Mouse (Mus musculus): Measurements from ENCODE around the gene Galnt17. TPM values are rescaled to one million over a fixed set of nuclear protein-coding genes. Genes with fewer than 3 reads are reported as not detected.
A peak's percentile ranks its signal among the peaks of the same experiment; 100 is the strongest.

The Galnt17 gene
- total and polyA plus RNA-seq, 3 experiments: 2.0 to 4.6 (median 3.8) TPM

DNA sequence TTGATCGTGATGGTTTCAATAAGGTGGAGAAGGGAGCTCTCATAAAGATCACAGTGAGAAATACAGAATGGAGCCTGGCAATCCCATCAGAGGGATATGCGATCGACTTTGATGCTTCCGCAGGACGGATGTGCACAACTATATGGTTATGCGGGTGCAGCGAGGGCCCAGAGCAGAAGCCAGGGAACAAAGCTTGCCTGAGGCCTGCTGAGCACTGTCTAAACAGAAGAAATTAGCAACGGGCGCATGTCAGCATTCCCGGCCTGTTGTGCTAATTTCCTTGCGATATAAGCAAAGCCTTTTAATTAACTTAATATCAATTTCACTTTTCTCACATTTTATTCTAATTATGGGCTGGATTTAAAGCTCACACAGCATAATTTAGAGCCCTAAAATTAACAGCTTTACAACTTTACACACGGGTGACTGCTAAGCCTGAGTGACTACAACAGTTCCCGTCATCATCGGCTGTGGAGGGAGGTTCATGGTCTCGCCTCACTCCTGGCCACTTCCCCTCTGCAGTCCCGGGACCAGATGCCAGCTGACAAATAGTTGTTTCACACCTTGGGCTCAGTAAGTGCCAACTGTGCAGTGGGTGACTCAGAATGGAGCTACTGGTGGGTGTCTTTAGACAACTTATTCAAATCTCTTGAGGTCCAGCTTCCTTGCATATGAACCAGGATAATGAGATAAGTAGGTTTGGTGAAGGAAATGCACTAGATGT lies 14.4 kb downstream of the Galnt17 start:
- intact Hi-C loops (cut with DNase I): no loop called here
- WGBS: 85% methylated on average over 16 of the region's 16 CpGs
- H3K9ac ChIP-seq (ENCODE audit: low read depth, low read length): no peak overlapping the region
- no peaks in the 10 kb centered on the region for H3K4me1 ChIP-seq (ENCODE audit: control insufficient read depth, insufficient read depth, low read length)
- no peaks in the 10 kb centered on the region for H3K36me3 ChIP-seq (ENCODE audit: control insufficient read depth, insufficient read depth, low read length)
- no peaks in the 10 kb centered on the region for H3K27me3 ChIP-seq (ENCODE audit: control insufficient read depth, insufficient read depth, low read length)
- H3K4me3 ChIP-seq: no peak overlapping the region
- no peak for TF ChIP-seq EP300 (IDR thresholded peaks at IDR 0.05; ENCODE audit: insufficient read depth, low read depth, low read length)
- no peak for TF ChIP-seq CTCF (IDR thresholded peaks at IDR 0.05)
- TF ChIP-seq POLR2A (IDR thresholded peaks at IDR 0.05; ENCODE audit: insufficient read depth, low read depth, low read length): no peak
- no peak overlapping the region for H3K27ac ChIP-seq
- no peaks in the 10 kb centered on the region; the same call in 1 of the 2 replicates for H3K79me2 ChIP-seq (replicated peaks; ENCODE audit: control insufficient read depth, insufficient read depth, low read length)
- no peak for DNase-seq

DNA sequence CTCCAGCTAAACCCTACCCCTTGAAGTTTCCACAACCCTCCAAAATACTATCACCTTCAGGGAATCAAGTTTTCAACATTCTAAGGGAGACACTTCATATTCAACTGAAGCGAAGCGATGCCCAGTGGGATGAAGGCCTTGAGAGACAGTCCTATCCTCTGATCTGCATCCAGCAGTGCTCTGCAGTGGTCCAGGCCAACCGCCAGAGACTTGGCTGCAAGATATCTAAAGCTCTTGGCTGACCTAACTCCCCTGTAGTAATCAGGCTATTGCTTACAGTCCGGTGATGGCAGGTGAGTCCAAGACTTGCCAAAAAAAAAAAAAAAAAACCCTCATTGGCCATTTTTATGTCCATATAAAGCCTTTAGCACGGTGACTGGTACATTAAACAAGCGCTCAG lies 21.2 kb downstream of the Galnt17 start:
- no peak for TF ChIP-seq POLR2A (IDR thresholded peaks at IDR 0.05; ENCODE audit: insufficient read depth, low read depth, low read length)
- TF ChIP-seq CTCF (IDR thresholded peaks at IDR 0.05): no peak
- no peak for TF ChIP-seq EP300 (IDR thresholded peaks at IDR 0.05; ENCODE audit: insufficient read depth, low read depth, low read length)
- WGBS: 68% methylated on average over 6 of the region's 6 CpGs

DNA sequence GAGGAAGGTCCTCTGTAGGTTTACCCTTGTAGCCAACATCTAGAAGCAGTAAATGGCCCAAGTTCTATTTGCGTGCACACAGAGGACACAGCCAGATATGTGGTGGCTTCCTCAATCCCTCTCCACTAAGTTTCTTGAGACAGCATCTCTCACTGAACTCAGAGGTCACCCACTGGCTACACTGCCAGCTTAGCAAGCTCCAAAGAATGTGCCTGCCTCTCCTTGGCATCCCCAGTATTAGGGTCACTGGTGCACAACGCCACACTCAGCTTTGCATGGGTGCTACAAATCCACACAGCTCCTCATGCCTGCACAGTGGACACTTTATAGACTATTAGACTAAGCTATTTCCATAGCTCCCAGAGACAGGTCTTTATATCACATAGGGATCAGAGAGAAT lies 21.6 kb downstream of the Galnt17 start:
- Histone ChIP-seq H3K27me3 (ENCODE audit: control insufficient read depth, insufficient read depth, low read length) (no peaks in the 10 kb centered on the region), H3K9ac (ENCODE audit: low read depth, low read length) (no peak overlapping the region), H3K36me3 (ENCODE audit: control insufficient read depth, insufficient read depth, low read length) (no peaks in the 10 kb centered on the region), H3K27ac (no peak overlapping the region), H3K4me3 (no peak overlapping the region), H3K4me1 (ENCODE audit: control insufficient read depth, insufficient read depth, low read length) (no peaks in the 10 kb centered on the region), H3K79me2 (replicated peaks; ENCODE audit: control insufficient read depth, insufficient read depth, low read length) (no peaks in the 10 kb centered on the region)
- DNase-seq: no peak
- WGBS: 90% methylated on average over 2 of the region's 2 CpGs
- TF ChIP-seq CTCF (IDR thresholded peaks at IDR 0.05): no peak
- TF ChIP-seq EP300 (IDR thresholded peaks at IDR 0.05; ENCODE audit: insufficient read depth, low read depth, low read length): no peak
- TF ChIP-seq POLR2A (IDR thresholded peaks at IDR 0.05; ENCODE audit: insufficient read depth, low read depth, low read length): no peak
- intact Hi-C loops (cut with DNase I): no loop called here

More for the DNA sequence above, 21.2 kb downstream of the Galnt17 start:
- Histone ChIP-seq H3K79me2 (replicated peaks; ENCODE audit: control insufficient read depth, insufficient read depth, low read length) (no peaks in the 10 kb centered on the region; the same call in 1 of the 2 replicates), H3K4me3 (no peak overlapping the region), H3K9ac (ENCODE audit: low read depth, low read length) (no peak overlapping the region), H3K27me3 (ENCODE audit: control insufficient read depth, insufficient read depth, low read length) (no peaks in the 10 kb centered on the region), H3K4me1 (ENCODE audit: control insufficient read depth, insufficient read depth, low read length) (no peaks in the 10 kb centered on the region), H3K27ac (no peak overlapping the region), H3K36me3 (ENCODE audit: control insufficient read depth, insufficient read depth, low read length) (no peaks in the 10 kb centered on the region)
- intact Hi-C loops (cut with DNase I): no loop called here
- no peak for DNase-seq

DNA sequence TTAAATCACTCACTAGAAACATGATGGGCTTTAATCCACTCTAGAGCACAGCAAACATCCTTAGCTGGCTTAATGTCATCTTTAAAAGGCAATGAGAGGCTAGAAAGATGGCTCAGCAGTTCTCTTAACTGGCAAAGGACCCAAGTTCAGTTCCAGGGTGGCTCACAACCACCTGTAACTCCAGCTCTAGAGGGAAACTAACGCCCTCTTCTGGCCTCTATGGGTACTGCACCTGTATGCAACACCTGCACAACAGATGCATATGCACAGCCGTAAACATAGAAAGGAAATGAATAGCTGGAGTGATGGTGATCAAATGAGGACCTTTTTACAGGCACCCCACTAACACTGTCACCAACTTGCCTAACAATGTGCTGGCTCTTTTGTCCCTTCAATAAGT lies 27.9 kb downstream of the Galnt17 start:
- intact Hi-C loops (cut with DNase I): no loop called here
- DNase-seq: no peak
- Histone ChIP-seq H3K79me2 (replicated peaks; ENCODE audit: control insufficient read depth, insufficient read depth, low read length) (no peaks in the 10 kb centered on the region), H3K27me3 (ENCODE audit: control insufficient read depth, insufficient read depth, low read length) (no peaks in the 10 kb centered on the region), H3K9ac (ENCODE audit: low read depth, low read length) (no peak overlapping the region), H3K4me1 (ENCODE audit: control insufficient read depth, insufficient read depth, low read length) (no peaks in the 10 kb centered on the region), H3K27ac (no peak overlapping the region), H3K4me3 (no peak overlapping the region), H3K36me3 (ENCODE audit: control insufficient read depth, insufficient read depth, low read length) (no peaks in the 10 kb centered on the region)
- 53% methylated on average over 2 of the region's 2 CpGs for WGBS
- TF ChIP-seq CTCF (IDR thresholded peaks at IDR 0.05) (peak; percentile 62), POLR2A (IDR thresholded peaks at IDR 0.05; ENCODE audit: insufficient read depth, low read depth, low read length) (no peak)

DNA sequence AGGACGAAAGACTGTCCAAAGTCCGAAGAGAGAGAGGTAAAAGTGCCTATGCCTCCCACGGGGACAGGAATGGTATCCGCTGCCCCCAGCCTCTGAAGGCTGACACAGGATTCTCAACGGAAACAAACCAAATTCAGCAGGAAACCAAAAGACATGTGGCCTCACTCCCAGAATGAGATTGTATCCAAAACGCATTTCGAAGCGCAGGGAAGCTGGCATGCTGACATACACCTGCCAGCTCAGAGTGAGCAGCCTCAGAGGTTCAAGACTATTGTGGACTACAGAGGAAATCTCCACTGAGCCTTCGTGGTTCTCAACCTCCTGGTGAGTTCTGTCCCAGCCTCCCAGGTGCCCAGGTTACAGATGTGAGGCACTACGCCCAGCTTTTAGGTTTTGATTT lies 29.0 kb downstream of the Galnt17 start:
- H3K4me1 ChIP-seq (ENCODE audit: control insufficient read depth, insufficient read depth, low read length): no peaks in the 10 kb centered on the region
- no peaks in the 10 kb centered on the region for H3K27me3 ChIP-seq (ENCODE audit: control insufficient read depth, insufficient read depth, low read length)
- WGBS: 72% methylated on average over 10 of the region's 10 CpGs
- TF ChIP-seq CTCF (IDR thresholded peaks at IDR 0.05): no peak
- TF ChIP-seq POLR2A (IDR thresholded peaks at IDR 0.05; ENCODE audit: insufficient read depth, low read depth, low read length): no peak
- no peak for TF ChIP-seq EP300 (IDR thresholded peaks at IDR 0.05; ENCODE audit: insufficient read depth, low read depth, low read length)
- no peak overlapping the region for H3K27ac ChIP-seq
- H3K79me2 ChIP-seq (replicated peaks; ENCODE audit: control insufficient read depth, insufficient read depth, low read length): no peaks in the 10 kb centered on the region
- no peaks in the 10 kb centered on the region for H3K36me3 ChIP-seq (ENCODE audit: control insufficient read depth, insufficient read depth, low read length)
- no peak for DNase-seq
- intact Hi-C loops (cut with DNase I): no loop called here
- no peak overlapping the region for H3K4me3 ChIP-seq
- H3K9ac ChIP-seq (ENCODE audit: low read depth, low read length): no peak overlapping the region

DNA sequence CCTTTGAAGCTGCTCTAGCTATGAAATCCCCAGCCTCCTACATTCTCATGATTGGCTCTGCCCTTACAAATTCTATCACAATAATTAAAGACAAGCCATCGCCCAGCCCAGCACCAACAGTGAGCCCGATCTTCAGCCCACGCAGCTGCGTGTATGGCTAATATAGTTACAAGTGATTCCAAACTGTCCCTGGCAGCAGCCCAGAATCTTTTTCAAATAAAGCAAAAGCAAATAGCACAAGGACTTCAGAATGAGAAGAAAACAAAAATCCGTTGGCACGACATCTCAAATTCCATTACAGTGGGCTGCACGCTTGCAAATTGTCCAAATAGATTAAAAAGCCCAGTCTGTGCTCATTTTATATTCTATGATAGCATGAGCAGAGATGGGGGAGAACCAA lies 31.1 kb downstream of the Galnt17 start:
- intact Hi-C loops (cut with DNase I): no loop called here
- Histone ChIP-seq H3K36me3 (ENCODE audit: control insufficient read depth, insufficient read depth, low read length) (no peaks in the 10 kb centered on the region), H3K27ac (no peak overlapping the region), H3K27me3 (ENCODE audit: control insufficient read depth, insufficient read depth, low read length) (no peaks in the 10 kb centered on the region), H3K79me2 (replicated peaks; ENCODE audit: control insufficient read depth, insufficient read depth, low read length) (no peaks in the 10 kb centered on the region), H3K4me3 (no peak overlapping the region), H3K9ac (ENCODE audit: low read depth, low read length) (no peak overlapping the region), H3K4me1 (ENCODE audit: control insufficient read depth, insufficient read depth, low read length) (no peaks in the 10 kb centered on the region)
- TF ChIP-seq CTCF (IDR thresholded peaks at IDR 0.05) (no peak), POLR2A (IDR thresholded peaks at IDR 0.05; ENCODE audit: insufficient read depth, low read depth, low read length) (no peak), EP300 (IDR thresholded peaks at IDR 0.05; ENCODE audit: insufficient read depth, low read depth, low read length) (no peak)
- 63% methylated on average over 7 of the region's 7 CpGs for WGBS
- DNase-seq: no peak
